Mouse (Mus musculus): ENCODE data around the gene Ctnna2.

Gene Ctnna2

GRCm38 (mm10) chr6:77811041-77811440, 168.5 kb downstream of the Ctnna2 start:
- DNase-seq: no peak

DNA sequence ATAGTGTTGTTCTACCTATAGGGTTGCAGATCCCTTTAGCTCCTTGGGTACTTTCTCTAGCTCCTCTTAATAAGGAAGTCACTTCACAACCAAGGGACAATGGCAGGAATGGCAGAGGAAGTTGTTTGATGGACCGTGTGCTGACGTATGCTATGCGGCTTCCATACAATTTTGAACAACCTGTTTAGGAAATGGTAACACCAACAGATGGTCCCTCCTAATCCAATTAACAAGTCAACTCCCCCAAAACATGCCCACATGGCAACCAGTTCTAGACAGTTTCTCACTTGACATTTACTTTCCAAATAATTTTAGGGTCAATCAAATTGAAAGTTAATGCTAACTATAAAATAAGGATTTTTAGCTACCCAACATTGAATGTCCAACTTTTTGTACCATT, 176.9 kb downstream of the Ctnna2 start:
- no peak for DNase-seq

- no peak for DNase-seq
These were observed 196.2 kb downstream of the Ctnna2 start for GRCm38 (mm10) chr6:77783342-77783741.

DNA sequence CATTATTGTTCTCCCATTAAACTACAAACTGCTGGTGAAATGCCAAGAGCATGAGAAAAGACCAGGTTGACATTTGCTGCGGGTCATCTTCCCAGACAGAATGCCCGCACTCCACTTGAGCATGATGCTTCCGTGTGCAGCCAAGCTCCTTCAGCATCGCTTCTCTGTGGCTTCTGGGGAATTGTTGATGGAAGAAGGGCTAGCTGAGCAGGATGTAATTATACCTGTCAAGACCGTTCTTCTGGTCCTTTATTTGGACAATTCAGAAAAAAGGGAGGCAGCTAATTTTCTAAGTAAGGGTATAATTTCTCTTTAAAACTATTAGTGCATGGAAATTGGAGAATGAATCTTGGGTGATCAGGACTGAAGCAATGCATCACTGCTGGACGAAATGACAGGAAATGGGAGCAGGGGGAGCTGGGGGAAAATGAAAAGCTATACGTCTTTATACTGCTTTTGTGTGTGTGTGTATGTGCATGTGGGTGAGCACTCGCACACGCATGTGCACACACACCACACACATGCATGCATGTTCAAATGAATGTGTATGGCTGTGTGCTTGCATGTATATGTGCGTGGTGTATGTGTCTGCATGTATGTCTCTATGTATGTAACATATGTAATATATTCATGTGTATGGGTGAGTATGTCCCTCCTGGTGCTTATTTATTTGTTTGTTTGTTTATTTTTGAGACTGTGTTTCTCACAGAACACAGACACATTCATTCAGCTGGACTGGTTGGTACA, 211.0 kb downstream of the Ctnna2 start:
- DNase-seq: no peak

DNA sequence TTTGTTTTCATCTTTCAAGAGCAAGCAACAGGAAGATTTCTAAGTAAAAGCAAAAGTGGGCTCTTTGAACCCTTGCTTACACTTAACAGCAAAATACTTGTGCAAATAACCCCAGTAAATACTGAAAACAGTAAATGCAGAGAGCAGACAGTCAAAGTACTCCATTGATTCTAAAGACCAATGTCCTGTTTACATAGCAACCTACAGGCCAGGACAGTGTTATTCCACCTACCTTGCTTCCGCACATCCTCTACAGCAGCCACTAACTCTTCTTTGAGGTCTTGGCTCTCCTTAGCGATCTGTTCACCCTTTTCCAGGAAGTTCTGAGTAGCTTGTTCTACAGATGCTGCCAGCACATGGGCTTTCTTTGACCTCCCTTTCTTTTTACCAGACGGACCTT, 221.3 kb downstream of the Ctnna2 start:
- DNase-seq: no peak

- DNase-seq: no peak
These were observed 234.1 kb downstream of the Ctnna2 start for GRCm38 (mm10) chr6:77745426-77745825.

- DNase-seq: no peak
These were observed 235.8 kb downstream of the Ctnna2 start for GRCm38 (mm10) chr6:77743651-77744050.

GRCm38 (mm10) chr6:77742988-77743387, 236.5 kb downstream of the Ctnna2 start:
- DNase-seq: no peak

GRCm38 (mm10) chr6:77738640-77739039, 240.9 kb downstream of the Ctnna2 start:
- DNase-seq: no peak

- no peak for DNase-seq
These were observed 254.6 kb downstream of the Ctnna2 start for GRCm38 (mm10) chr6:77724952-77725299.

DNA sequence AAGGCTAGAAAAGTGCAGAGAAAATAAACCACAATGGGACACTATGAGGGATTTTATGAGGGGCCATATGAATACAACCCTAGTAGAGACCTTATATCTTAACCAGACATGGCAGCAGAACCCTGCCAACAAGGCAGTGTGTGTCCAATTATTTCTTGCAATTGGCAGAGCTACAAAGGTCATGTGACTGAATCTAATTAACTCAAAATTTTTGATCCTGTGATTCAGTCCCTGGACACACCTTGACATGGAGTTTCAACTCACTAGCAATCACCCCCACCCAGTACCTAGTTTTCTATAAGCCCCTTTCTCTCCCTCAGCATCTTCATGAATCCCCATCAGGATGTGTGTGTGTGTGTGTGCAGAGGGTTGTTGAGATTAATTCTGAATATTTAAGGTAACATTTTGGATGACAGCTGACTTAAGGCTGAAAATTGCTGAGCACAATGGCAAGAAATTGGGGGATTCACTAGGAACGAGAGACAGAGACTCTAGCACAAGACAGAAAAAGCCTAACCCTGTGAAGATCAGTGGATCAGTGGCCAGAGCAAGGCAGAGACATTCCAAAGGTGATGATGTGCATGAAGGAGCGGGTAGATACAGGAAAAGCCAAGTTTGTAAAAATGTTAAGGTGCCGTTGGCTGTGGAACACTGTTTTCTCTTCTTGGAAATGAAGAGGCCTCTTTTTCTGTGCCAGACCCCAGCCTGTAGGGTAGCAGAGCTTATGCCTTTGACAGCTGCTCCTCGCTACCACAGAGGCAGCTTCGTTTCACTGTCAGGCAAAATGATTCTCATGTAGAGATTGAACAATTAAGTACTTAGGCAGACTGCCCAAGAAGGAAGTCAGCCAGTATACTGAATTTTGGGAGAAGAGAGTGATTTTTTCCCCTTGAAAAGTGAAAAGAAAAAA, 255.2 kb downstream of the Ctnna2 start:
- DNase-seq: peak; percentile 5

GRCm38 (mm10) chr6:77694093-77694492, 285.4 kb downstream of the Ctnna2 start:
- DNase-seq: no peak

GRCm38 (mm10) chr6:77687173-77687572, 292.3 kb downstream of the Ctnna2 start:
- DNase-seq: no peak

GRCm38 (mm10) chr6:77650127-77650526, 329.4 kb downstream of the Ctnna2 start:
- DNase-seq: peak; percentile 66

DNA sequence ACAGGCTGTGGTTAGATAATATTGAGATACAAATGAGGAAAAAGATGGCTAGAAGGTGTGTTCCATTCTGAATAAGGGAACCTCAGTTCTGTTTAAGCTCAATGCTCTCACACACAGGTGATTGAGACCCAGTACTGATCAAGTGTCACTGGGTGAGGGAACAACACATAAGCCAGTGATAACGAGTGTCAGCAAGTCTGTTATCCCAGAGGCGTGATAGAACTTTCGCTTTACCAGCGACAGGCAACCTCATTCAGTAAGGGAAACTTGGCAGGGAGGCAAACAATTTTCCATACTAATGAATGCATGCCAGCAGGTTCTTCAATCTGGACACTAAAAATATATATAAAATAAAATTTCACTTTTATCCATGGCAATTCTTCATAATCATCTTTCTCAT, 334.9 kb downstream of the Ctnna2 start:
- no peak for DNase-seq

GRCm38 (mm10) chr6:77638784-77639183, 340.7 kb downstream of the Ctnna2 start:
- DNase-seq: no peak

- DNase-seq: peak; percentile 66
These were observed 345.5 kb downstream of the Ctnna2 start for GRCm38 (mm10) chr6:77633997-77634396.

GRCm38 (mm10) chr6:77628573-77629192, 350.8 kb downstream of the Ctnna2 start:
- peak; percentile 32 for DNase-seq

GRCm38 (mm10) chr6:77604642-77605392, 374.7 kb downstream of the Ctnna2 start:
- DNase-seq: peak; percentile 19

GRCm38 (mm10) chr6:77603914-77604313, 375.6 kb downstream of the Ctnna2 start:
- DNase-seq: peak; percentile 11

- no peak for DNase-seq
These were observed 380.3 kb downstream of the Ctnna2 start for GRCm38 (mm10) chr6:77599244-77599643.

GRCm38 (mm10) chr6:77582568-77582967, 396.9 kb downstream of the Ctnna2 start:
- DNase-seq: peak; percentile 21

DNA sequence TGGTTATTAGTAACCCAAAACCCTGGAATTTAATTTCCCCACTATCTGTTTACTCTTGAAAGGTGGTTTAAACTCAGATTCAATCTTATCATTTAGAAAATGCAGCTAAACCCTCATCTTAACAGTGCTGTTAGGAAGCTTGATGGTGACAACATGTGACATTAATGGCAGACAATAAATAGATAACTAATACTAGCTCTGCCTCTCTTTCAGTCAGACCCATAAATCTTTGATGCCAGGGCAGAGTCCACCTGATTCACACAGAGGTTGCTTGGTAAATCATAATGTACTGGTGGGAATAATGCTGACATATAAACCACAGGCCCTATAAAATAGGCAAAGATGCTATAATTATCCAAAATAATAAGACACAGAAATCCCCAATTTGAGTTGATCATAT, 398.6 kb downstream of the Ctnna2 start:
- no peak for DNase-seq
